Mouse (Mus musculus) spleen, postnatal 14 days (tissue): ENCODE measurements around the gene Usp37.
A peak's percentile ranks its signal among the peaks of the same experiment; 100 is the strongest.
"Not testable (repeated sequence)": the region's sequence is repeated elsewhere in the genome, so short reads cannot be mapped to it uniquely, and the experiment has no call there.

Experiments
- DNase-seq, 2 experiments: peaks; one replicate each; pipeline ENCODE4 v3.0.0; 2021 to 2022; ENCODE audit warnings: low spot score in 2 of 2

Gene Usp37

DNA sequence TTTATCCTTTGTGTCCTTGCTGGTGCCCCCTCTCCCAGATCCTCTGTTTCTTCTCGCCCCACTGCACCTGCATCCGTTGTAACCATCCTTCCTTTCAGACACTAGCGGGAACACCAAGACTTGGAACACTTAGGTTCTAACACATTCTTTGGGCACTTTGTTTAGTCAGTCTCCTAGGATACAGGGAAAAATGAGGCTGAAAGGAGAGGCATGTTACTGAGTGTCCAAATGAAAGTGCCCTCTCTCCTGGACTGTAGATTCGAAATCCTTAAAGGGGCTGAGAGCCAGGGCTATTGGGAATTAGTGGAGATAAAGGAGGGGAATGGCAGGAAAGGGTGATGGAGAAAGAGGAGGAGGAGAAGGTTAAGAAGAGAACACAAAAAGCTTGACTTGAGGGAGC is at the start of gene Usp37:
TSS of gene Usp37 (minus strand) at position 101 of the 400 bp plus-strand sequence.
- no peak for DNase-seq

DNA sequence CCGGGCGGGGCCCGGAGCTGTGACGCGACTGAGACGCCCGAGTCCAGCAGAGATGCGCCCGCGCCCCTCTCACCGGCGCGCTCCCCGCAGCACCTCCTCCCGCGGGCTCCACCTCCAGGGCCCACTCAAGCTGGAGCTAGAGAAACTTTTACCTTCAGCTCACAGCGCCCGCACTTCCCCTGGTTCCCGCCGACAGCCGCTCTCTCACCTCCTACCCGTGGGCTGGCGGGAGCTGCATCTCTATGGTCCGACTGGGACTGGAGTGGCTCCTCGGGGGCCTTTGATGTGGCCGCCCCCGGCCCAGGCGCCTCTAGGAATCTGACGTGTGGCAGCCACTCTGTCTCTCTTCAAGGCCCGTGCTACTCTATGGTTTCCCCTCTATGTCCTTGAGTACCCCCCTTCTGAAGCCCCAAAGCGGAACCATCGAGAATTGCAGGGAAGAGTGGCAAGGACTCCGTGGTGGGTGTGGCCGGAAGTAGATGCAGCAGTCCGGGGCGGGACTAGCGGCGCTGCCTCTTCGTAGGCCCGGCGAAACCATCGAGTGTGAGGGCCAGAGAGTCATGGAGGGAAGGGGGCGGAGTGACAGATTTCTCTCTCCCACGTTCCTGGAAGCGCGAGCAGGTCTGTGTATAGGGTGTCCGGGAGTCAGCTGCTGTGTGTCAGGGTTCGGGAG is 43.8 kb upstream of the Usp37 start, which contains the start of the genes Zfp142 and Bcs1l:
TSS of gene Zfp142 (minus strand) at position 474 of the 673 bp plus-strand sequence.
TSS of gene Bcs1l (plus strand) at position 517 of the 673 bp plus-strand sequence.
- DNase-seq = peak; percentile 95 to 97

DNA sequence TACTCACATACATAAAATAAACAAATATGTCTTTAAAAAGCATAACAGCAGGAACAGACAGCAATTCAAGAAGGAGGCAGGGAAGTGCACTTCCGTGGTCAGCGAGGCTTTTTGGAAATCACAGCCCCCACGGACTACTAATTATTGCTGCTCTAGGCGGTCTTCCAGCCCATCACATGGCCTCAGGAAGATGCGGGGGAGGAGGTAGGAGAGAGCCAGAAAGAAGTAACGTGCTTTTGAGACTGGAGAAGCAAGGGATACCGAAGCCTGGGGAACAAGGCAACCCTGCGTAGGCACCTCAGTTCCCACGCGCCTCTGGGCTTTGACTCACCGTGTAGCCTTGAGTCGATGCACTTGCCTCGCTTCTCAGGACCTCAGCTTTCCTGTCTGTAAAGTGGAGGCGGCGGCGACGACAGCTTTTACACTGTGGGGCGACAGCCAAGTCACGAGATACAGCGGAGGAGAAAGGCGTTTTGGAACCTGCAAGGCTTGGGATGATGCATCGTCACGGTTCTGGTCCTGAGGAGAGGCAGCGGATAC is 43.2 kb upstream of the Usp37 start:
- DNase-seq = no peak

DNA sequence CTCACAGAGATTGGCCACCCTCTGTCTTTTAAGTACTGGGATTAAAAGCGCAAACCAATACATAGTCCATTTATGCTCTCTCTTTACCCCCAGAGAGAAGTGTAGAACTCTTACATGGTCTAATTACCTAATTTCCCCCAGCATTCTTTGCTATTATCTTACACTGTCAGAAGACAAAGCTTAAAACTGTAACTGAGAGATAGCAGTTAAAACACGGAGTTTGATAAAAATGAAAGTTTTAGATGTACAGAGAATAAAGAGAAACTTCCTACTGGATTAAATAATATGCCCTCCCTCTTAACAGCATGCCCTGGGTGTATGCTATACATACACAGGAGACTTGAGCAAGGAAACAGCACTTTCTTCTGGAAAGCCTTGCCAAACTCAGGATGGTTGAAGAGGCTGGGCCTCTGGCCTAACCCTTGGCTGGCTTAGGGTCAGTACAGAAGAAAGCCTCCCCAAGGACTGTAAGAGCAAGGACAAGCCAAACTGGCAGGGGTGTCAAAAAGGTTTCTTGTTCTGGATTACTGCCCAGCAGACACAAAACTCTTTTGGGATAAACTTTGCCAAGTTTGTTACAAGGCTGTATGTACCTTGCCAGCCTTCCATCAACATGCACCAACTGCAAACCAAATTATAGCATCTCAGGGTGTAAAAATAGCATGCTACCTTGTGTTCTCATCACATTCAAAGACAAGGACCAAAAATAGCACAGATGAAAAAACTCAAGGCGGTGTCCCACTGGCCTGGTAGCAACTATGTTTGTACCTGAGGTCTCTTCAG is 40.7 kb upstream of the Usp37 start:
- DNase-seq = no peak

DNA sequence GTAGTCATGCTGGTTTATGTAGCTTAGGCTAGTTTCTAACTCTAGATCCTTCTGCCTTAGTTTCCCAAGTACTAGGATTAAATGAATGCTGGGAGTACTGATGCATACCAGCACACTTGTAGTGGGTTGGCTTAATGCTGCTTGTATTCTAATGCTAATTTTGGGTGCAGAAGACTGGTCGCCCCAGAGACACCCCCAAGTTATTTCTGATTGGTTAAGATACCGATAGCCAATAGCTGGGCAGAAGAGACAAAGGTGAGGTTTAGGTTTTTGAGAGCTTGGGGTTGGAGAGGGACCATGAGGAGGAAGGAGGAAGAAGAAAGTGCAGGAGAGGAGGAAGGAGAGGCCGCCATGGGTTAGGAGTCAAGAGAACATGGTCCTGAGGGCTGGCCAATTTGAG is 38.5 kb upstream of the Usp37 start:
- no peak for DNase-seq

DNA sequence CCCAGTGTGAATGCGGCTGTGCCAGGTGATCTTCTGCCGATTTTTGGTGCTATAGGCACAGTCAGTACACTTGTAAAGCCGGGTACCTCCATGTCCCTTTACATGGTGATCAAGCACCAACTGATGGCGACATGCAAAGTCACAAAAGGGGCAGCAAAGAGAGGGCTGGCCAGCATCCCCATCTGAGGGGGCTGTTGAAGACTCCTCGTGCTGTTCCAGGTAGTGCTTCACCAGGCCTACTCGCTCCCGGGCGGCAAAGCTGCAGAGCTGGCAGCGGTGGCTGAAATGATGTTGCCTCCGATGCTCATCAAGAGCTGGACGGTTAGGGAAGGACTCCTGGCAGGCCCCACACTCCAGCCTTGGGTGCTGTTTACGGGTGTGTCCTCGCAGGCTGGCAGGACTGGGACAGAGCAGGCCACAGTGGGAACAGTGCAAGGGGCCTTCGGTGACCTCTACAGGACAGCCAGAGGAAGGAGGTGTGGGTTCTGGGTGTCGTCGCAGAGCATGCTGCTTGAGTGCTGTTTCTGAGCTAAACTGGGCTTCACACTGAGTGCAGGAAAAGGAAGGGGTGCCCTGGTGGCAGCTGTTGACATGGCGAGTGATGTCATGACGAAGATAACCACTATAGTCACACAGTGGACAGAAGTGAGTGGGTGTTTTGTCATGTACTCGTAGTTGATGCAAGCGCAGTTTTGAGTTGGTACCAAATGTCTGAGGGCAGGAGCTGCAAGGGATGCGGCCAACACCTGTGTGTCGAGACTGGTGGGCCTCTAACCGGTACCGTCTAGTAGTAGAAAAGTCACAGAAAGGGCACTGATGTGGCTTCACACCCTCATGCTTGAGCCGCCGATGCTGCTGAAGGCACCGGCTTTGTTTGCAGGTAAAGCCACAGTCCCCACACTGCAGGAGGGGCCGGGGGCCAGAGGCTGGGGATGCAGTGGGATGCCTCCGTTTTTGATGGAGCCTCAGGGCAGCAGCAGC is 25.9 kb upstream of the Usp37 start:
- DNase-seq = no peak

DNA sequence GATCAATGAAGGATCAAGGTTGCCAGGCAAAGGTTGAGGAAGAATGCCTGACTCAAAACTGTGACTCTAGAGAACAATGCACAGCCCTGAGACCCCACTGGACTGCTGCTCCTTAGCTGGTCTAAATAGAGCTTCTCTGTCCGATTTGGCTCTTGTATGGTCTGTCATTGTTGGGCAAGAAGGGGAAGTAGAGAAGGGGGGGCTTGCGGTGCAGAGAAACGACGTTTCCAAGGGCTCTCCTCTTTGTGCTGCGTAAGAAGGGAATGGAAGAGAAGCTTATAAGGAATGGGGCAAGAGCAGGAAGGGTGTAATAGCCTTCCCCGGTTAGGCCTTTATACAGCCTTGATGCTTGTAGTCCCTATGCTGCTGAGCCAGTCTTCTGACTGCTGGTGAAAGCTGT is 21.8 kb upstream of the Usp37 start:
- DNase-seq = no peak

DNA sequence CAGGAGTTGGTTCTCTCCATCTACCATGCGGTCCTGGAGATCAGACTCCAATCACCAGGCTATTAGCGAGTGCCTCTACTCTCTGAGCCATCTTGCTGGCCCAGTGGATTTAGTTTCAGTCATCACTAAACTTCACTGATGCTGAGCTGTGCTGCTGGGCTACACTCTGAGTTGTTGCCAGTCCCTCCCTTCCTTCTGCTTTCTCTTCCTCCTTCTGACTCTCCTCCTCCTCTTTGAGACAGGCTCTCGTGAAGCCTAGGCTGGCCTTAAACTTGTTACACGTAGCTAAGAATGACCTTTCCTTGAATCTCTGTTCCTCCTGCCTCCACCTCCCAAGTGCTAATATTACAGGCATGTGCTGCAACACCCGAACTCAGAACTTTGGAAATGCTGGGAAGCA is 15.0 kb upstream of the Usp37 start:
- DNase-seq = no peak

DNA sequence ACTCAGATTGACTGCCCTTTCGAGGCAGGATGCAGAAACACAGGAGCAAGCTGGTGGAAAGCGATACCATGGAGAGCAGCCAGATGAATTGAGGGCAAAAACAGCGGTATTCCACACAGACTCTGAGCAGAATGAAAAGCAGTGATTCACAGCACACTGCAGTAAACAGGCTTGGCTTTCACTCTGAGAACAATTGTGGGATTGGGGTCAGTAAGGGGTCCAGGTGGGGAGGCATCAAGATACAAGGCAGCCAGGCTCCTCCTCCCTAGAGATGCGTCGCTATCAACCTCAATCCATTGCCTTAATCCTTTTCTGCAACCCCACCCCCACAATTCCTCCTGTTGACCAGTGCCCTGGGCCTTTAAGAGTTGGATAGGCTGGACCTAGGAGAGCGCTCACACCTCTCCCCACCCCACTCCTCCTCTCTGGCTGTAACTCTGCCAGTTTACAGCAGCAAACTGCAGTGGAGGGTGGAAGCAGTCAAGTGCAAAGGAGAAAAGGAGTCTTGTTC is 1.6 kb downstream of the Usp37 start, which contains the start of gene Plcd4:
TSS of gene Plcd4 (plus strand) at position 438 of the 511 bp plus-strand sequence.
- DNase-seq = no peak

DNA sequence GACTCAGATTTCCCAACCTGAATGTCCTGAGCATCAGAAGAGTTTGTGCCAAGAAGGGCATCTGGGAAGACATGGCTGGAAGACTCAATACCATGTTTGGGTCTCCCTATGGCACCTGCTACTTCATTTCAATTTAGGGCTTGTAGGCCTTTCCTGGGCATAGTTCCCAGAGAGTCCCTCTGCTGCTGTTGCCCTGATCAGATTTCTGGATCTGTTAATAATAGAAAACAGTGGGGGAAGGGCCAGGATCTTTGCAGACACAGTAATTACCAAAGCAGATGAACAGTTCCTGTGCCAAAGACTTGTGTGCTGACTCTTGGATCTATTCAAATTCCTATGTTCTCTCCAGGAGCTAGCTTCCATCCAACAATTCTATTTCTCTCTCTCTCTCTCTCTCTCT is 5.4 kb downstream of the Usp37 start:
- no peak for DNase-seq

DNA sequence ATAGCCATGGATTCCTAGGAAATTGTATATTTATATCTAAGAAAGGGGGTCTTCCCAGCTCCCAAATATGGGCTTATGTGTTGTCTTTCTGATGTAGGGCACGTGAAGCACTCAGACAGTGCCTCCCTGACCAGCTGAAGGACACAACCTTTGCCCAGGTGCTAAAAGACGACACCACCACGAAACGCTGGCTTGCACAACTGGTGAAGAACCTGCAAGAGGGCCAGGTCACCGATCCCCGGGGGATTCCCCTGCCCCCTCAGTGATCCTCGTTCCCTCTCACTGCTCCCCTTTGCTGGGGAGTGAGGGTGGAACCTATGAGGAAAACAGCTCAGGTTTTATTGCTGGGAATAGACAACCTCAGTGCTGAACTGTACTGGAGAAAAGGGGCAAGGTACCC is 15.5 kb downstream of the Usp37 start:
- DNase-seq = no peak

DNA sequence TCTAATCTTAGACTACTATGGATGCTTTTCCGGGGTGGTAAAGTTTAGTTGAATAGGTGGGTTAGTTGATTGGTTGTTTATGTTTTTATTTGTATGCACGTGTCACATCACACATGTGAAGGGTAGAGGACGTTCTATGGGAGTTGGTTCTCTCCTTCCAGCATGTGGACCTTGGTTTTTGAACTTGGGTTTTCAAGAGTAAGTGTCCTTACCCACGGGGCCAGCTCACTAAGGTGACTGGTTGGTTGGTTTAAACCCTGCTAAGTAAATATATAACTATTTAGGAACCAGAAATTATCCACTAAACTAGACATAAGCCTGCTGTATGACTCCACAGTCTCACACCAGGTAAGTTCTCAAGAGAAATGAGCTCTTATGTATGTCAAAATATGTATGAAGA is 19.3 kb downstream of the Usp37 start:
- DNase-seq = no peak

DNA sequence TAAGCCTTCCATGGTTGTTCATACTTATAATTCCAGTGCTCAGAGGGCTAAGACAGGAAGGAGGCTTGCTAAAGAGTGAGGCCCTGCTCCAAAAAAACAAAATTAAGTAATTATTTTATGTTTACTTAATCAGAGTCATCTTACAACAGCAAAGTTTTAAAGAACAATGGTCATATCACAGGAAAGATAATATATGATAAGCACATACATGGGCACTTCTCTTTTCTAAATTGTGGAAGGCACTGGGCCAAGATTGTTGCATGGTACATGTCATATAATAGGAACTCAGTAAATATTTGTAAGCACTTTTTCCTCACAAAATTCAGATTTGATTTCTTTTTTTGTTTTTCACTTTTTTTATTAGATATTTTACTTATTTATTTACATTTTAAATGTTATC is 24.2 kb downstream of the Usp37 start:
- no peak for DNase-seq

DNA sequence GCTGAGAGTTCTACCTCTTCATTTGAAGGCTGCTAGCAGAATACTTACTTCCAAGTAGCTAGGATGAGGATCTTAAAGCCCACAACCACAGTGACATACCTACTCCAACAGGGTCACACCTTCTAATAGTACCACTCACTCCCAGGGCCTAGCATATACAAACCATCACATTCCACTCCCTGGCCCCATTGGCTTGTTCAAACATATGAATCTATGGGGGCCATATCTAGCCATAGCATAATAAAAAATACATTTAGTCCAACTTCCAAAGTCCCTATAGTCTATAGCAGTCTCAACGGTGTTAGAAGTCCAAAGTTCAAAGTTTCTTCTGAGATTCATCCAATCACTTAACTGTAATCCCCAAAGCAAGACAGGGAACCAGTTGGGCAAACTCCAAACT is 31.1 kb downstream of the Usp37 start:
- DNase-seq = not testable (repeated sequence)

DNA sequence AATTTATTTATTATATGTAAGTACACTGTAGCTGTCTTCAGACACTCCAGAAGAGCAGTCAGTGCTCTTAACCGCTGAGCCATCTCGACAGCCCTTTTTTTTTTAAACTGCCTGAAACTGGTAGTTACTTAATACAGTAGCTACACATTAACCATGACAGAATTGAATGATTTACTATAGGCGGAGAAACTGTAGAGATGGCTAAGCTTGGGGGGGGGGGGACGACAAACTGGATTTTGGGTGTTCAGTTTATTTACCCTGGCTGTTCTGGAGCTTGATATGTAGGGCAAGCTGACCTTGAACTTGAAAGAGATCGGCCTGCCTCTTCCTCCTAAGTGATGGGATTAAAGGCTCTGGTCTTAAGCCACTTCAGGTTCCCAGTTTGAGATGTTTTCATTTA is 32.8 kb downstream of the Usp37 start:
- no peak for DNase-seq

DNA sequence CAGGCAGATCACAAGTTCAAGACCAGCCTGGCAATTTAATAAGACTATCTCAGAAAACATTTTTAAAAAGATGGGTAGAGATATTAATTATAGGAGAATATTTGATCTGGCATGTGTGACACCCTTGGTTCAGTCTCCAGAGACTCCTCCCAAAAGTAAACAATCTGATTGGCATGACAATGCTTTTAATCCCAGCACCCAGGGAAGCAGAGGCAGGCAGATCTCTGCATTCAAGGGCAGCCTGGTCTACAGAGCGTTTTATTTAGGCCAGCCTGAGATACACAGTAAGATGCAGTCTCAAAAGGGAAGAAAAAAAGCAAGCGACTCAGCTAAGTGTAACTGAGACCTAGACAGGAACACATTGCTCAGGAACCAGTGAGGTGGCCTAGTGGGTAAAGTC is 36.3 kb downstream of the Usp37 start:
- DNase-seq = no peak

DNA sequence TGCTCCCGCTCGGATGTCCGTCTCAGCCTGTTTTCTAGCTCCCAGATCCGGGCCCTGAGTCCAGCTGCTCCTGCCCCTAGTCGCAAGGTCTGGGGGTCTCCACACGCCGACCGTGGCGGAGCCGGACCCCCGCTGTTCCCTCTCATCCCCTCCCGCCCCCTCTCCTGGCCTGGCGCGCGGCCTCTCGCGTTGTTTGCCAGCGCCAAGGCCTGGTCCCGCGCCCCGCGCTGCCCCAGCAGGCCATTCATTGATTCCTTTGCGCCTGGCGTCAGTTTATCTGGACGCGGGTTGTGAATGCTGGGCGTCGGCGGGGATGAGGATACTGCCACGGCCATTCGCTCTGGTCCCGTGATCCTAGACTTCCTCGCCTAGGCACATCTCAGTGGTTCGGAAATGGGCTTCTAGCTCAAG is 37.6 kb downstream of the Usp37 start:
- DNase-seq = peak; percentile 22 to 47

DNA sequence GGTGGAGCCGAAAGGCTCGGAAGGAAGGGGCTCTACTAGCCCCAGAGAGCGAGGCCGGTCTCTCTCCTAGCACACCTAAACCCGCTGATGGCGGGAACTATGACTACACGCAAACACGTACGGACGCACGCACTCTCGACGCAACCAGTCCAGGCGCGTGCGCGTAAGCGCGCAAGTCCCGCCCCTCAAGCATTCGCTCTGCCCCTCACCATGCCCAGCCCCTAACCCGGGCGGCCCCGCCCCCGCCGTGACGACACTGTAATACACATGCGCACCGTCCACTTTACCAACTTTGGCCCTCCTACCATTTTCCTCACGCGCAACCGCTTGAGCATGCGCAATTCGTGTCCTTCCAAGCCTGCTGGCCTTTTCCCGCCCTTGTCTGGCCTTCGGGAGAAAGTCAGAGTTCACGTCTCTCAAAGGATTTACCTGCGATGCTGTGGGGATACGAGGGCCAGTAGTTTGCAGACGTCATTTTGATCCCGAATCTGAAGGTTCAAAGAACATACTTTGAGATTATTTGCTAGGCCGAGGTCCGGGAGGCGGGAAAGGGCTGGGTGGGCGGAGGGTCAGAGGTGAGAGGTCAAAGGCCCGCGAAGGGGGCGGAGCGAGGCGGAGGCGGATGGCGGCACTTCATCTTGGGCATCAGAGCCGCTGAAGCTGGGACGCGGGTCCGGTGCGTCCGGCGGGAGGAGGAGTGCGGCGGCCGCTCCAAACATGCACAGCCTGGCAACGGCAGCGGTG is 38.2 kb downstream of the Usp37 start, which contains the start of gene Cnot9:
TSS of gene Cnot9 (plus strand) at position 338 of the 744 bp plus-strand sequence.
- DNase-seq = peak; percentile 100

DNA sequence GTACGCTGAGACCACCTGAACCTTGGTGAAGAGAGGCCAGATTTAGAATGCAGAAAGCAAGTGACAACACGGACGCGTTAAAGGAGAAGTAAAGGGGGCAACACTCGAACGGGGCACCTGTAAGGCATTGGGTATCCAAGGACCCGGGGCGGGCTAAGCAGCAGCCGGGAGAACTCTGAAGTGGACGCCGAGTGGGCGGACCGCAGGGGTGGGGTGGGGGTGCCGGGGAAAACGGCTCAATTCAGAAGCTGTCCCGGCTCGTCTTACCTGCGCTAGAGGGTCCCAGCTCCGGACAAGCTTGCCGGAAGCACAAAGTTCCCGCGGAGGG is 38.7 kb downstream of the Usp37 start:
- no peak for DNase-seq

DNA sequence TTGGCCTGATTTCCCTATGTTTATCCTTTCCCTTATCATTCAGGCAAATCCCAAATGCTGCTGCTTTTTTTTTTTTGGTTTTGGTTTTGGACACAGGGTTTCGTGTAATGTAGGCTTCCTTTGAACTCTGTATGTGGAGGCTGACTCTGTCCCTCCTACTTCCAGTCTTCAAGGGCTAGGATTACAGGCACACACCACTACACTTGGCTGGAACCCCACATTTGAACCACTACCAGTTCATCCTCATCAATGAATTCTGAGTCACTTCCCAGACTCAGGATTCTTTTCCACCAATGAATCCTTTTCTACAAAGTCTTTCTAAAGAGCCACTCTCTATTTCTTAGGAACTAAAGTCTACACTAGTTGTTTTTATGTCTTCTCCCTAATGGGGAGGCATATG is 43.0 kb downstream of the Usp37 start:
- no peak for DNase-seq

DNA sequence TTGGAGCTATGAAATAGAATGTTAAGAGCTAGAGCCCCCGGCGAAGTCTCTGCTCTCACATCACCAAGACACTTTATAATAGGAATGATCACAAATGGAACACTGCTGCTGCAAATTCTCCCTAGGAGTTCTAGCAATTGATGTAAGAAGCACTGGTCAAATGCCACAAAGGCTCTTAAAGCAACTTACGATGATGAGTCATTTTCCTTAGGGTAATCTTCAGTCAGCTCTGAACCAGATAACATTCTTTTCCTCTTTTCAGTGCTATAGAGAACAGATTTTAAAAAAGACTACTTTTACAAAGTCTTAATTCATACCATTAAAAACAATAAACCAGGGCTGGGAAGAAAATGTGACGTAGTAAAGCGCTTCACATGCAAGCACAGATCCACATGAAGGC is 58.3 kb downstream of the Usp37 start:
- no peak for DNase-seq
